Mouse (Mus musculus) erythroblast, embryonic 14.5 days (primary cell): Measurements from ENCODE around the gene Etnk2.

ENCODE experiments used
- GATA1 ChIP-seq: IDR thresholded peaks from 2 replicates; pipeline ENCODE4 v1.6.1; 2012; ENCODE audit warnings: low read length, inconsistent platforms, mixed read lengths
- TAL1 ChIP-seq: IDR thresholded peaks from 3 replicates; pipeline ENCODE4 v1.6.1; 2012; ENCODE audit warnings: low read length, inconsistent platforms, mixed read lengths

- TF ChIP-seq GATA1 (no peak), TAL1 (no peak)
These were observed 19.3 kb downstream of the Etnk2 start for GRCm38 (mm10) chr1:133382552-133383155.
